Mouse (Mus musculus) small intestine, adult 2 months (tissue): ENCODE data around the gene Gramd1b.

Source experiments
- CTCF ChIP-seq: fragments of 200-500 bp; IDR thresholded peaks from 2 replicates; pipeline ENCODE4 v1.5.1; 2012; ENCODE audit warnings: low read depth, mild to moderate bottlenecking, control low read depth, inconsistent platforms, low read length, moderate library complexity, mixed read lengths; ENCODE audit not compliant: insufficient replicate concordance, insufficient read length; ENCODE audit errors: extremely low read depth
- POLR2A ChIP-seq: fragments of 200-500 bp; IDR thresholded peaks from 2 replicates; pipeline ENCODE4 v1.6.1; 2012; ENCODE audit warnings: low read depth, mild to moderate bottlenecking, control low read depth, inconsistent platforms, low read length, moderate library complexity

DNA sequence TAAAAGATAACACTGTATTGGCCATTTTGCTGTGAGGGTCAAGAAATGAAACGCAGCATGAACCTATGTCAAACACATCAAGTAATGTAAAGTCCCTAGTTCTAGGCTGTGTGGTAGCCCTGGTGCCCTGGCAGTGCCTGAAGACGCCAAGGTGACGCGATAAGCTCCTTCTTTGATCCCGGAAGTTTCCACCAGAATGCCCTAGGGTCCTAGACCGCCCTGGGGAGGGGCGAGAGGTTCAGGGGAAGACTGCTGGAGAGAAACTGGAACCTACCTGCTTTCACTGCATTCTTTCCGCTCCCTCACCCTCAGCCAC, 76.2 kb downstream of the Gramd1b start:
- no peak for TF ChIP-seq CTCF
- TF ChIP-seq POLR2A: 0 out of 2 replicates have a peak, but pooled peaks have one; percentile 18
